Mouse (Mus musculus): Measurements from ENCODE around the gene Ugt1a2. TPM values are rescaled to one million over a fixed set of nuclear protein-coding genes. Genes with fewer than 3 reads are reported as not detected.

The Ugt1a2 gene
- total and polyA plus RNA-seq, 3 experiments, result 0.05 TPM; not detected in 2

DNA sequence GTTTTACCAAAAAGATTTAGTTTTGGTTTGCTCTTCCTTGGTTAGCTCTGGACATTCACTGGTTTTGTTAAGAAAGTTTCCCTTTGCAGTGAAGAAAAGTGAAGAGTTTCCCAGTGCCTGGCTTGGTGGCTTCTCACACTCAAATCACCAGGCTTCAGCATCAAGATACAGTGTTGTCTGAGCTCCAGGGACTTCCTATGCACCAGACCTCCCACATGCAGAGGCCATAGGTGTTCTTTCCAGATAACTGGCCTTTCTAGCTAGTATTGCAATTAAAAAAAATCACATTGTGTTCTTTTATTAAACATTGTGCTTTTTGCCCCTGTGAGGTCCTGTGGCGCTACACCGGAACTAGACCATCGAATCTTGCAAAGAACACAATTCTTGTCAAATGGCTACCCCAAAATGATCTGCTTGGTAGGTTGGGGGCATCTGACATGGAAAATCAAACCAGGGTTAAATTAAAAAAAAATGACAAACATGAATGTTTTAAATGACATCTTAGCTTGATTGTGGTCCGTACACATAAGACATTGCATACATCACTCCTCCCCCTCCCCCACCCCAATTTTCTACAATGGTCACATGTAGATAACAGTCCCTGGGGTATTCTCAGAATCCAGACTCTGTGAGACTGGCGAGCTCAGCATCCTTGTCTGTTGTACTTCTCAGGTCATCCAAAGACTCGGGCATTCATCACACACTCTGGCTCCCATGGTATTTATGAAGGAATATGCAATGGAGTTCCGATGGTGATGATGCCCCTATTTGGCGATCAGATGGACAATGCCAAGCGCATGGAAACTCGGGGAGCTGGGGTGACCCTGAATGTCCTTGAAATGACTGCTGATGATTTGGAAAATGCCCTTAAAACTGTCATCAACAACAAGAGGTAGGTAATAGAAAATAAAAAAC, 15.3 kb downstream of the Ugt1a2 start:
- Histone ChIP-seq H3K4me3 (ENCODE audit: low read depth, low read length) (no peak overlapping the region), H3K36me3 (replicated peaks) (no peaks in the 10 kb centered on the region), H3K9me3 (replicated peaks) (no peaks in the 10 kb centered on the region), H3K4me1 (ENCODE audit: insufficient read depth, low read depth, low read length) (no peaks in the 10 kb centered on the region), H3K27me3 (ENCODE audit: insufficient read depth, low read length) (no peaks in the 10 kb centered on the region)
- ATAC-seq (ENCODE audit: extremely low read depth, insufficient number of reproducible peaks, low FRiP score, poor library complexity, severe bottlenecking) (no peak), DNase-seq (ENCODE audit: low spot score) (no peak)
- TF ChIP-seq TAL1 (conservative IDR thresholded peaks at IDR 0.05; ENCODE audit: low read depth, low read length), result no peak
- TF ChIP-seq CTCF (IDR thresholded peaks at IDR 0.05; ENCODE audit: low read depth, low read length), result no peak
- TF ChIP-seq POLR2AphosphoS5 (IDR thresholded peaks at IDR 0.05; ENCODE audit: insufficient replicate concordance, low read depth, low read length), result no peak
- TF ChIP-seq GATA1 (IDR thresholded peaks at IDR 0.05; ENCODE audit: borderline replicate concordance, low read length), result no peak
- no peak for TF ChIP-seq GATA2 (IDR thresholded peaks at IDR 0.05; ENCODE audit: borderline replicate concordance, low read depth, low read length)

DNA sequence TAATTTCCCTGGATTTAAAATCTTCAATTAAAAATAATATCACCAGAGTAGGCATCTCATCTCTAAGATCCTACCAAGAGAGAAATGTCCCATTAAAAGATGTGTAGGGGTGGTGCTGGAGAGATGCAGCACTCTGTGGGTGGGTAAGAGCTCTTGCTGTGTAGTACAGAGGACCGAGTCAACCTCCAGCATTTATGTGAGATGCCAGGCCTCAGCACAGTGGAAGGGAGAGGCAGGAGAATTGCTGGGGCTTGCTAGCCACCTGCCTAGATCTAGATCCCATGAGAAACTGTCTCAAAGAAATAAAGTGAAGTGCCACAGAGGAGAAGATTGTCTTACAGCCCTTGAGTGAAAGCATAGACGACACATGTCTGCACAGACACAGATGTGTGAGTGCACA, 16.1 kb downstream of the Ugt1a2 start:
- Histone ChIP-seq H3K4me1 (ENCODE audit: insufficient read depth, low read depth, low read length) (no peaks in the 10 kb centered on the region), H3K36me3 (replicated peaks) (no peaks in the 10 kb centered on the region), H3K9me3 (replicated peaks) (no peaks in the 10 kb centered on the region)

DNA sequence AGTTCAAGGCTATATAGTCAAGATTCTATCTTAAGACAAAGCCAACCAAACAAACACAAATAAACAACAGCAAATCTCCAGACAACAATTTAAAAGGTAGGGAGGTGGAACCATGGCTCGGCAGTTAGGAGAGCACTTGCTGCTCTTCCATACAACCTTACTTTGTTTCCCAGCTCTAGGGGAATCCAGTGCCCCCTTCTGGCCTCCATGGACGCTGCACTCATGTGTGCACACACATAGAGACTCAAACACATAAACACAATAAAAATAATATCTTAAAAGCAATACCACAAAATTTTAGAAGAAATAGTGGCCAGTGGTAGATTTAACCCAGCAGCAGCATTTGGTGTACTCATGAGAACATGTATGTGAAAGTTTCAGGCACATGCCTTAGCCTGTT, 16.7 kb downstream of the Ugt1a2 start:
- no peak for DNase-seq (ENCODE audit: low spot score)
- TF ChIP-seq GATA1 (IDR thresholded peaks at IDR 0.05; ENCODE audit: borderline replicate concordance, low read length) (no peak), TAL1 (conservative IDR thresholded peaks at IDR 0.05; ENCODE audit: low read depth, low read length) (no peak), POLR2AphosphoS5 (IDR thresholded peaks at IDR 0.05; ENCODE audit: insufficient replicate concordance, low read depth, low read length) (no peak), CTCF (IDR thresholded peaks at IDR 0.05; ENCODE audit: low read depth, low read length) (0 out of 2 replicates have a peak, but pooled peaks have one; percentile 13)
- H3K9me3 ChIP-seq (replicated peaks), result no peaks in the 10 kb centered on the region
- H3K4me3 ChIP-seq (ENCODE audit: low read depth, low read length), result no peak overlapping the region
- H3K27me3 ChIP-seq (ENCODE audit: insufficient read depth, low read length), result no peaks in the 10 kb centered on the region
- no peaks in the 10 kb centered on the region for H3K36me3 ChIP-seq (replicated peaks)
- no peak for ATAC-seq (ENCODE audit: extremely low read depth, insufficient number of reproducible peaks, low FRiP score, poor library complexity, severe bottlenecking)
- no peaks in the 10 kb centered on the region for H3K4me1 ChIP-seq (ENCODE audit: insufficient read depth, low read depth, low read length)

More for the DNA sequence above, 16.1 kb downstream of the Ugt1a2 start:
- no peak for TF ChIP-seq POLR2AphosphoS5 (IDR thresholded peaks at IDR 0.05; ENCODE audit: insufficient replicate concordance, low read depth, low read length)
- TF ChIP-seq TAL1 (conservative IDR thresholded peaks at IDR 0.05; ENCODE audit: low read depth, low read length), result no peak
- no peak for TF ChIP-seq CTCF (IDR thresholded peaks at IDR 0.05; ENCODE audit: low read depth, low read length)
- no peak for TF ChIP-seq GATA2 (IDR thresholded peaks at IDR 0.05; ENCODE audit: borderline replicate concordance, low read depth, low read length)
- no peak for TF ChIP-seq GATA1 (IDR thresholded peaks at IDR 0.05; ENCODE audit: borderline replicate concordance, low read length)
- DNase-seq (ENCODE audit: low spot score) (no peak), ATAC-seq (ENCODE audit: extremely low read depth, insufficient number of reproducible peaks, low FRiP score, poor library complexity, severe bottlenecking) (no peak)
- Histone ChIP-seq H3K27me3 (ENCODE audit: insufficient read depth, low read length) (no peaks in the 10 kb centered on the region), H3K4me3 (ENCODE audit: low read depth, low read length) (no peak overlapping the region)

DNA sequence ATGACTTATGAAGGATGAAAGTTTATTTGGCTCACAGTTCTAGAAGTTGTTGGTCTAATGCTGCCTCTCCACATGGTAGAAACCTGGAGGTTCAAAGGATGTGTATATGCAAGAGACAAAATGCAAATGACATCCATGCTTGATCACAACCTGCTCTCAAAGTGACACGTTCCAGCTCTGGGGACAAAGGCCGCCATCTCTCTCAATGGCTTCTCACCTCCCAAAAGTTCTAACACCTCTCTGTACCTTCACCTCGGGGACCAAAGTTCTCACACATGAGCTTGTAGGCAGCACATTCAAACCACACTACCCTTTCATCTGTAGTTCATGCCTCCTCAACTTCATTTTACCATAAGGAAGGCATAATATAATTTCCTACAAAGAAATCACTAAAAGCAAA, 17.2 kb downstream of the Ugt1a2 start:
- Histone ChIP-seq H3K4me3 (ENCODE audit: low read depth, low read length) (no peak overlapping the region), H3K4me1 (ENCODE audit: insufficient read depth, low read depth, low read length) (no peaks in the 10 kb centered on the region), H3K27me3 (ENCODE audit: insufficient read depth, low read length) (no peaks in the 10 kb centered on the region), H3K9me3 (replicated peaks) (no peaks in the 10 kb centered on the region), H3K36me3 (replicated peaks) (no peaks in the 10 kb centered on the region)
- DNase-seq (ENCODE audit: low spot score), result no peak
- TF ChIP-seq TAL1 (conservative IDR thresholded peaks at IDR 0.05; ENCODE audit: low read depth, low read length) (no peak), CTCF (IDR thresholded peaks at IDR 0.05; ENCODE audit: low read depth, low read length) (no peak), GATA2 (IDR thresholded peaks at IDR 0.05; ENCODE audit: borderline replicate concordance, low read depth, low read length) (no peak), POLR2AphosphoS5 (IDR thresholded peaks at IDR 0.05; ENCODE audit: insufficient replicate concordance, low read depth, low read length) (no peak), GATA1 (IDR thresholded peaks at IDR 0.05; ENCODE audit: borderline replicate concordance, low read length) (no peak)
- ATAC-seq (ENCODE audit: extremely low read depth, insufficient number of reproducible peaks, low FRiP score, poor library complexity, severe bottlenecking), result no peak

DNA sequence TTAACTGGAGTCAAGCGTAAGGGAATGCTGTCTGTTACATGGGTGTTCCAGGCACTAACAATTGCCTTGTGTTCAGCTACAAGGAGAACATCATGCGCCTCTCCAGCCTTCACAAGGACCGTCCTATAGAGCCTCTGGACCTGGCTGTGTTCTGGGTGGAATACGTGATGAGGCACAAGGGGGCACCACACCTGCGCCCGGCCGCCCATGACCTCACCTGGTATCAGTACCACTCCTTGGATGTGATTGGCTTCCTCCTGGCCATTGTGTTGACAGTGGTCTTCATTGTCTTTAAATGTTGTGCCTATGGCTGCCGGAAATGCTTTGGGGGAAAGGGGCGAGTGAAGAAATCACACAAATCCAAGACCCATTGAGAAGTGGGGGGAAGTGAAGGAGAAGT, 17.6 kb downstream of the Ugt1a2 start:
- ATAC-seq (ENCODE audit: extremely low read depth, insufficient number of reproducible peaks, low FRiP score, poor library complexity, severe bottlenecking), result no peak
- DNase-seq (ENCODE audit: low spot score), result no peak

DNA sequence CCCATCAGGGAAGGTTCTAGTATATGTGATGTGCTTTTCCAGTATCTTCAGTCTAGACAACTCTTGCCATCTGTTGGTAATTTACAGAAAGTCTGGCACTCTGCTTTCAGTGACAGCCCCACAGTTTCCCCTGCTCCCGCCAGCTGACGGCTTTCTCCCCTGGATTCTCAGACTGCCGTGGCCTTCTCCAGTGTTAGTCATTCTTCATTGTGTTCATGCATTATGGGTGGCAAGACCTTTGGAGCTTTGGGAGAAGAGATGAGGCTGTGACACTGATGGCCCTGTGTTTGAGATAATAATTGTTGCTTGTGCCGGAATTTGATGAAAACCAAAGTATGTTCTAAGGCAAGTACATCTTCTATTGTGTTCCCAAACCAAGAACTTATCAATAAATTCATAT, 18.2 kb downstream of the Ugt1a2 start:
- DNase-seq (ENCODE audit: low spot score), result no peak
- H3K36me3 ChIP-seq (replicated peaks), result no peaks in the 10 kb centered on the region
- no peak overlapping the region for H3K4me3 ChIP-seq (ENCODE audit: low read depth, low read length)
- ATAC-seq (ENCODE audit: extremely low read depth, insufficient number of reproducible peaks, low FRiP score, poor library complexity, severe bottlenecking), result no peak
- no peaks in the 10 kb centered on the region for H3K9me3 ChIP-seq (replicated peaks)
- TF ChIP-seq CTCF (IDR thresholded peaks at IDR 0.05; ENCODE audit: low read depth, low read length), result no peak
- TF ChIP-seq GATA1 (IDR thresholded peaks at IDR 0.05; ENCODE audit: borderline replicate concordance, low read length), result no peak
- TF ChIP-seq TAL1 (conservative IDR thresholded peaks at IDR 0.05; ENCODE audit: low read depth, low read length), result no peak
- no peak for TF ChIP-seq POLR2AphosphoS5 (IDR thresholded peaks at IDR 0.05; ENCODE audit: insufficient replicate concordance, low read depth, low read length)
- no peaks in the 10 kb centered on the region for H3K27me3 ChIP-seq (ENCODE audit: insufficient read depth, low read length)
- H3K4me1 ChIP-seq (ENCODE audit: insufficient read depth, low read depth, low read length), result no peaks in the 10 kb centered on the region

More for the DNA sequence above, 17.6 kb downstream of the Ugt1a2 start:
- no peaks in the 10 kb centered on the region for H3K27me3 ChIP-seq (ENCODE audit: insufficient read depth, low read length)
- no peaks in the 10 kb centered on the region for H3K36me3 ChIP-seq (replicated peaks)
- TF ChIP-seq CTCF (IDR thresholded peaks at IDR 0.05; ENCODE audit: low read depth, low read length), result no peak
- TF ChIP-seq TAL1 (conservative IDR thresholded peaks at IDR 0.05; ENCODE audit: low read depth, low read length), result no peak
- no peak for TF ChIP-seq GATA2 (IDR thresholded peaks at IDR 0.05; ENCODE audit: borderline replicate concordance, low read depth, low read length)
- TF ChIP-seq POLR2AphosphoS5 (IDR thresholded peaks at IDR 0.05; ENCODE audit: insufficient replicate concordance, low read depth, low read length), result no peak
- TF ChIP-seq GATA1 (IDR thresholded peaks at IDR 0.05; ENCODE audit: borderline replicate concordance, low read length), result no peak
- no peaks in the 10 kb centered on the region for H3K4me1 ChIP-seq (ENCODE audit: insufficient read depth, low read depth, low read length)
- no peak overlapping the region for H3K4me3 ChIP-seq (ENCODE audit: low read depth, low read length)
- H3K9me3 ChIP-seq (replicated peaks), result no peaks in the 10 kb centered on the region

All from G1E (cell line).